Mouse (Mus musculus) frontal cortex, postnatal 10 days (tissue): ENCODE data around the gene Cltrn.

Source experiments
- DNase-seq, 2 experiments: peaks; one replicate each; pipeline ENCODE4 v3.0.0; 2022; ENCODE audit warnings: low spot score in 2 of 2, mixed read lengths in 1 of 2

Gene Cltrn

DNA sequence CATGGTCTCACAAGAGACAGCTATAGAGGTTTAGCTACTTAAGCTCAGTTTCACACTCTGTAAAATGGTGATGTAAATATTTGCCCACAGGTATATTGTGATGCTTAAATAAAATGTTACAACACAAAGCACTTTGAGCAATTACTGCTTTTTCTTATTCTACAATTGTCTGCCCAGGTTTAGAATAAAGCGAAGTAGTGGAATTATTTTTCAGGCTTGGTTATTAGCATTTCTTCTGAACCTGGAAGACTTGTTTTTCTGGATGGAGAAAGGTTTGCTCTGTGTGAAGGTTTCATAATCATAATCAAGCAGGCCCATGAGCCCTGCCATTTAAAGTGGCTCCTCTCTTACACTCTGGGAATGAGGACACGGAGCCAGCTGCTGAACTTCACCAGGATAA is 50.4 kb downstream of the Cltrn start, which contains the start of gene Ace2:
Gene Ace2 (plus strand): TSS at position 301 of the 400 bp plus-strand sequence.
- DNase-seq = no peak

DNA sequence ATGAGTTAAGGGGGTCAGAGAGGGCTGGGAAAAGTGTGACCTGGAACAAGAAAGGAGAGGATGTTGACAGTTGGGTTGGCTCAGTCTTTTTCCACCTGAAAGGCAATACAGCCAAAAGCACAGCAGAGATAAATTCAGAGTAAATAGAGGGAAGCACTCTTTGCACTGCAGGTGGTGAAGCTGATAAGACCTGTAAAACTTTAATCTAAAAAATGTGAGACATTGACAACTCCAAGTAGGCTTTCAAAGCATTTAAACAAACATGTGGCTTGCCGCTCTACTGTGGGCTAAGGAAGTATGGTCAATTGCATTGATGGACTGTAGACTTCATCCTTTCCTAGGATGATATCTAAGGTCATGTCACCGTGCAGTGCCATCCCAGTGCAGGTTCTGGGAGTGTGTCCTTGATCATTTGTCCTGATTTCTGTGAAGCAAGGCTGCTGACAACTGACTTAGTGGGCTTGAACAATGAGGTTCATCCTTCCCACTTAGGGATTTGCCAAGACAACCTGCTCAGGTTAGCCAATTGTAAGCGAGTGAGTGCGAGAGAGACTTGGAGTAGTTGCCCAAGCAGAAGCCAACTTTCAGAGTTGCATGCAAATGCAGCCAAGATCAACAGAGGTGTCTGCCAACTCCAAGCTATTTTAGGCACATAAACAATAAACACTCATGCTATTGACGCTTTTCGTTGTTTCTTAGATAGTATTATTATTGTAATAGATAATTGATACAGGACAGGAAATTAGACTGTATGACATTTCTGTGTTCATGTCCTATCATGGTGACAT is 57.0 kb downstream of the Cltrn start:
- DNase-seq = no peak

DNA sequence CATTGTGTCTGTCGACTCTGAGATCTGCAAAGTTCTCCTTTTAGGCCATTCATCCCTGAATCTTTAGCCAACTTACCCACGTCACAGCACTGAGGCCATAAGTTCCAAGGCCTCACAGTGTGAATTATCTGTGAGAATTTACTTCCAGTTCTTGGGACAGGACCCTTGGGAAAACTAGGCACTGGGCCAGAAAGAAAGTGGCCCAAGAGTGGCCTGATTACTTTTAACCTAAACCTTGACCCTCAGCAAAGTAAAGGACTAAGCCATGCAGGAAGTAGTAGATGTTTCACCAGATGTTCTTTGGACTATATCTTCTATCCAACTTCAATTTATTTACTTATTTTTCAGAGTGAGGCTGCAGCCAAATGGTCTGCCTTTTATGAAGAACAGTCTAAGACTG is 64.1 kb downstream of the Cltrn start:
- no peak for DNase-seq

DNA sequence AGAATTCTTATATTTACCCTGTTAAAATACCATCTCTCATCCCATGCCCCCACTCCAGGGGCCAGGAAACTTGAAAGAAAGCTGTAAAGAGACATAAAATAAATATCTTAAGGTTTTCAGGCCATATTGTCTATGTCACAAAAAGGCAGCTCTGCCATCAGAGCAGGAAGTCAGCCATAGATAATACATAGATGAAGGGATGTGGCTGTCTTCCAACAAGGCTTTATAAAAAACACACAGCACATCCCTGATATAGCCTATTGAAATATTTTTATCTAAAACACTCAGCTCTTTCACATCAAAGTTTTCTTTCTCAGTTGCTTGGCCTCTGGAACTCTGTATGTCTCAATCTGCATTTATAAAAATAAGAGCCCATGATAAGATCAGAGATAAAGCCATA is 65.0 kb downstream of the Cltrn start:
- no peak for DNase-seq

DNA sequence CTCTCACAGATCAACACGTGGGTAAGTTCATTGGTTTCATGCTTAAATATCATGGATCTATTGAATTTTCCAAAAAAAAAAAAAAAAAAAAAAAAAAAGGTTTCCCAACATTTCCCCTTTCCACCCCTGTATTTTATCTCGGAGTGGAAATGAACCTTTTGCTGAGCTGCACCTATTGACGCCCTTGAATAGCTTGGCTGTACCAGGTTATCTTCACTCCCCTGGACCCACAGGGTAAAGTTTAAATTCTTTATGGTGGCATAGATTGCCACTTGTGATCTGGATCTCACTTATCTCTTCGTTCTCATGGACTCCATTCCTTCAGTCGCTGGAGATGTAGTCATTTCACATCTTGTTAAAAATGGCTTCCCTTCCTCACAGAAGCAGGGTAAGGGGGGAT is 66.0 kb downstream of the Cltrn start:
- no peak for DNase-seq

DNA sequence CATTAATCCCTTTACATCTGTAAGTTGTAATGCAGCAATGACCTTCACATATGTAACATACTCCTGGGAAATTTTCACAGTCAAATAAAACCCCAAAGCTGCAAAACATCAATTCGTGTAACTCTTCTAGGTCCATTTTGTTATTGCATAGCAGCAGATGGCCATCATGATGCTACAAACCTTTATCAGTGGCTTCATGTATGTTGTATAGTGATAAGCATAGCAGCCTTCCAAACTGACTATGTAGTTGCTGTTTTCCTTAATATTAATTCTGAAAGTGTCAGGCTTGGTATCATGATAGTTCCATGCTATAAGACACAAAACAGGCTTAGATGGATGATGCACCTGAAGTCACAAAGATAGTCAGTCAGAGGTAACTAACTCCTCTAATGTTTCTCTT is 76.1 kb downstream of the Cltrn start:
- no peak for DNase-seq
